Comparison of ENCODE assay signal across 8 mouse cellular contexts in the genomic region with DNA sequence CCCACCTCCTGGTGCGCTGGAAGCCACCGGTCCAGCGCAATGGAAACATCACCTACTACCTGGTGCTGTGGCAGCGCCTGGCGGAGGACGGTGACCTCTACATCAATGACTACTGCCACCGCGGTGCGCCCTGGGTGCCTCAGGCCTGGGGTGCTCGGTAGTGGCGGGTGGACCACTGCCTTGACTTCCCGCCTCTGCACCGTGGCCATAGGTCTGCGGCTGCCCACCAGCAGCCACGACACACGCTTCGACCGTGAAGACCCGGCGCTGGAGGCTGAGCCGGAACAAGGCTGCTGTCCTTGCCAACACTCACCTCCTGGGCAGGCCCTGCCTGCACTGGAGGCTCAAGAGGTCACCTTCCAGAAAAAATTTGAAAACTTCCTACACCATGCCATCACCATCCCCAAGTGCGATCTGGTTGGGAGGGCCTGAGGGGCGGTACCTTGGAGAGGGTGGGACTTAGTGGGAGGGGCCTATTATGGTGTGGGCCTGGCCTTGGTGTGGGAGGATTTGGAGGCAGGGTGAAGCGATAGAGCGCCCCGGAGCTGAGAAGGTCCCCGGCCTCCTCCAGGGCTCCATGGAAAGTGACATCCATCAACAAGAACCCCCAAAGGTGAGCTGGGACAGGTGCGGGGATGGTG. TPM values are rescaled to one million over a fixed set of nuclear protein-coding genes. Genes with fewer than 3 reads are reported as not detected.
DNase-seq lines count a peak whose midpoint lies in the region; ATAC-seq lines count a peak whose summit lies in the region.

No protein-coding gene starts in this region.

- 0 out of 2 replicates have a peak, but pooled peaks have one; percentile 30 for ATAC-seq in embryonic facial prominence, embryonic 11.5 days (replicated peaks; ENCODE audit: insufficient number of reproducible peaks, low FRiP score, low TSS enrichment, low read depth)
- peak; percentile 62 for ATAC-seq in intestine, embryonic 16.5 days

- H3K4me1 ChIP-seq in embryonic facial prominence, embryonic 11.5 days (ENCODE audit: control insufficient read depth, insufficient read depth, low read length) = no peaks in the 10 kb centered on the region
- H3K4me1 ChIP-seq in intestine, embryonic 16.5 days (ENCODE audit: control insufficient read depth, insufficient read depth, low read length) = peaks cover 11% of the 10 kb centered on the region; the same call in 1 of the 2 replicates
- H3K4me1 ChIP-seq in midbrain, embryonic 10.5 days = peaks cover 15% of the 10 kb centered on the region

- intact Hi-C loops in gastrocnemius, postnatal 14 days (cut with DNase I; ENCODE audit: low total_unique reads) = no loop called here

- H3K4me3 ChIP-seq in embryonic facial prominence, embryonic 11.5 days (ENCODE audit: low read depth, low read length) = peak overlapping the region; percentile 12; the same call in 1 of the 2 replicates
- H3K4me3 ChIP-seq in intestine, embryonic 16.5 days (ENCODE audit: low read length) = peak overlapping the region; percentile 22
- peak overlapping the region; percentile 40 for H3K4me3 ChIP-seq in midbrain, embryonic 10.5 days

- H3K4me2 ChIP-seq in embryonic facial prominence, embryonic 11.5 days (ENCODE audit: low read depth, low read length) = peak overlapping the region; percentile 23
- H3K4me2 ChIP-seq in intestine, embryonic 16.5 days (ENCODE audit: low read depth, low read length) = peak overlapping the region; percentile 45

- no peaks in the 10 kb centered on the region for H3K9me3 ChIP-seq in embryonic facial prominence, embryonic 11.5 days (replicated peaks; ENCODE audit: control insufficient read depth, low read length)
- no peaks in the 10 kb centered on the region for H3K9me3 ChIP-seq in intestine, embryonic 16.5 days (ENCODE audit: control insufficient read depth, low read length)
- H3K9me3 ChIP-seq in midbrain, embryonic 10.5 days (replicated peaks) = no peaks in the 10 kb centered on the region

- peaks cover 53% of the 10 kb centered on the region for H3K27me3 ChIP-seq in embryonic facial prominence, embryonic 11.5 days (ENCODE audit: control insufficient read depth, insufficient read depth, low read length)
- H3K27me3 ChIP-seq in intestine, embryonic 16.5 days (replicated peaks; ENCODE audit: control insufficient read depth, insufficient read depth, low read length) = peaks cover 46% of the 10 kb centered on the region
- H3K27me3 ChIP-seq in midbrain, embryonic 10.5 days (ENCODE audit: low read depth, poor library complexity, severe bottlenecking) = peaks cover 100% of the 10 kb centered on the region

- WGBS in embryonic facial prominence, embryonic 11.5 days = 4% methylated on average over 28 of the region's 28 CpGs
- WGBS in intestine, embryonic 16.5 days = 5% methylated on average over 28 of the region's 28 CpGs
- 3% methylated on average over 28 of the region's 28 CpGs for WGBS in midbrain, embryonic 10.5 days

- DNase-seq in embryo, embryonic 10.5 days (ENCODE audit: low spot score) = peak; percentile 51
- DNase-seq in embryo, embryonic 11 days = no peak
- no peak for DNase-seq in embryonic facial prominence, embryonic 11.5 days (ENCODE audit: low spot score)
- DNase-seq in midbrain, embryonic 10.5 days (ENCODE audit: low spot score) = no peak
- DNase-seq in cerebellum, postnatal 25 days = no peak
- no peak for DNase-seq in cerebellum, adult 11-12 months
- DNase-seq in gastrocnemius, postnatal 14 days = no peak

- H3K9ac ChIP-seq in embryonic facial prominence, embryonic 11.5 days (replicated peaks; ENCODE audit: low read length) = no peak overlapping the region
- H3K9ac ChIP-seq in intestine, embryonic 16.5 days (ENCODE audit: low read depth, low read length) = no peak overlapping the region

- H3K27ac ChIP-seq in embryonic facial prominence, embryonic 11.5 days (replicated peaks; ENCODE audit: low read depth, low read length) = no peak overlapping the region
- H3K27ac ChIP-seq in intestine, embryonic 16.5 days (ENCODE audit: low read length) = no peak overlapping the region
- H3K27ac ChIP-seq in midbrain, embryonic 10.5 days (replicated peaks) = no peak overlapping the region

- H3K36me3 ChIP-seq in embryonic facial prominence, embryonic 11.5 days (replicated peaks; ENCODE audit: control insufficient read depth, insufficient read depth, low read depth, low read length) = no peaks in the 10 kb centered on the region
- H3K36me3 ChIP-seq in intestine, embryonic 16.5 days (ENCODE audit: control insufficient read depth, insufficient read depth, low read length) = no peaks in the 10 kb centered on the region
- H3K36me3 ChIP-seq in midbrain, embryonic 10.5 days = no peaks in the 10 kb centered on the region

RNA-seq across cellular contexts. Expression of a gene that starts 12.7 kb away (rescaled TPM):
- 0.86 and 0.94 TPM in 2 replicates for polyA plus RNA-seq in embryonic facial prominence, embryonic 11.5 days (2014; fragmentation: Nextera tagmentation; extraction: Ambion mirVana)
- 0.27 and 0.39 TPM in 2 replicates for polyA plus RNA-seq in intestine, embryonic 16.5 days (2015; fragmentation: Nextera tagmentation; extraction: Ambion mirVana)
- 0.78 and 0.89 TPM in 2 replicates for polyA plus RNA-seq in midbrain, embryonic 10.5 days (2016; fragmentation: Nextera tagmentation; extraction: Ambion mirVana)
- total RNA-seq in gastrocnemius, postnatal 14 days (2021) = under 1 TPM; 0.25 to 0.35 TPM

RNA-seq across cellular contexts. Expression of a gene that starts 14.5 kb away (rescaled TPM):
- polyA plus RNA-seq in embryonic facial prominence, embryonic 11.5 days (2014; fragmentation: Nextera tagmentation; extraction: Ambion mirVana) = 7.4 and 8.1 TPM in 2 replicates
- polyA plus RNA-seq in intestine, embryonic 16.5 days (2015; fragmentation: Nextera tagmentation; extraction: Ambion mirVana) = 1.4 and 1.6 TPM in 2 replicates
- polyA plus RNA-seq in midbrain, embryonic 10.5 days (2016; fragmentation: Nextera tagmentation; extraction: Ambion mirVana) = 4.9 and 5.1 TPM in 2 replicates
- total RNA-seq in gastrocnemius, postnatal 14 days (2021) = not detected

RNA-seq across cellular contexts. Expression of a gene that starts 14.7 kb away (rescaled TPM):
- 4.4 and 7.7 TPM in 2 replicates for polyA plus RNA-seq in embryonic facial prominence, embryonic 11.5 days (2014; fragmentation: Nextera tagmentation; extraction: Ambion mirVana)
- polyA plus RNA-seq in intestine, embryonic 16.5 days (2015; fragmentation: Nextera tagmentation; extraction: Ambion mirVana) = 22.2 and 22.5 TPM in 2 replicates
- polyA plus RNA-seq in midbrain, embryonic 10.5 days (2016; fragmentation: Nextera tagmentation; extraction: Ambion mirVana) = 12.3 and 14.7 TPM in 2 replicates
- total RNA-seq in gastrocnemius, postnatal 14 days (2021) = 10 to 100 TPM; 14.4 to 17.9 TPM

RNA-seq across cellular contexts. Expression of a gene that starts 37.1 kb away (rescaled TPM):
- polyA plus RNA-seq in embryonic facial prominence, embryonic 11.5 days (2014; fragmentation: Nextera tagmentation; extraction: Ambion mirVana) = not detected in 2 replicates
- polyA plus RNA-seq in intestine, embryonic 16.5 days (2015; fragmentation: Nextera tagmentation; extraction: Ambion mirVana) = 0.36 and 0.37 TPM in 2 replicates
- 0.06 and 0.11 TPM in 2 replicates for polyA plus RNA-seq in midbrain, embryonic 10.5 days (2016; fragmentation: Nextera tagmentation; extraction: Ambion mirVana)
- under 1 TPM in 1 of 2 experiments, not detected in 1; 0.06 TPM for total RNA-seq in gastrocnemius, postnatal 14 days (2021)
